Mouse (Mus musculus) Muller cell, postnatal 12 days (primary cell): ENCODE results near the gene Siva1.

Experiments used
- DNase-seq: peaks from one replicate; pipeline ENCODE4 v3.0.0-alpha.2; 2015; ENCODE audit errors: inconsistent ontology term

The Siva1 gene

DNA sequence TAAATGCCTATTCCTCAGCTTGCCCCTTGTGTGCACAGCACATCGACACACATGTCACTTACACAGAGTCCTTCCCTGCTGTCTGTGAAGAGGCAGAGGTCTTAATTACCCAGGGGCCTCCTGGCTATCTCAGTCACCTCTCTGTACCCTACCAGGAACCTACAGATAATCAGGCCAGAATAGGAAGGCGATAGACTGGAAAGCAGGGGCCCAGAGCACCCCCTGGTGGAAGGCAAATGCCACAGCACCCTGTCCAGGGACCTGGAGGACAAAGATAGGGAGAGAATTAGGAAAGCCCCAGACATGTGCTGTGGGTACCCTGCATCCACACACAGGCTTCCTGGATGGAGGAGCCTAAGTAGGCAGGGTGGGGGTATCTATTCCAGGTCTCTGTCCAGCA is 20.7 kb upstream of the Siva1 start:
- DNase-seq: peak; percentile 76

DNA sequence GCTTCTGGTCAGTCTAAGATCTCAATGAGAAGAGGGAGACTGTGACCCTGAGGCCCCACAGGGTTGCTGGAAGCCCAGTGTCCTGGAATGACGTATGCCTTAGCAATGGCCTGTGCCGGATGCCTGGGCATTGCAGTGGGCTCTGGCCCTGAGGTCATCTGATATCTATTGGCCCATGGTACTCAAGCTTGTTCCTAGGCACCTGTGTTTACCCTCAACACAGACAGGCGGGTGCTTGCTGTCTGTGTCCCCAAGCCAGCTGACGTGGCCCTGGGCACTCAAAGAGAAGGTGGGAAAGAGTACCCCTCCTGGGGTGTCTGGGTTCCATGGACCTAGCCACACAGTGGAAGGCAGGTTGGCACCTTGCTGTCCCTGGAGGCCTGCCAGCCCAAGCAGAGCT is 18.8 kb upstream of the Siva1 start:
- DNase-seq: no peak

DNA sequence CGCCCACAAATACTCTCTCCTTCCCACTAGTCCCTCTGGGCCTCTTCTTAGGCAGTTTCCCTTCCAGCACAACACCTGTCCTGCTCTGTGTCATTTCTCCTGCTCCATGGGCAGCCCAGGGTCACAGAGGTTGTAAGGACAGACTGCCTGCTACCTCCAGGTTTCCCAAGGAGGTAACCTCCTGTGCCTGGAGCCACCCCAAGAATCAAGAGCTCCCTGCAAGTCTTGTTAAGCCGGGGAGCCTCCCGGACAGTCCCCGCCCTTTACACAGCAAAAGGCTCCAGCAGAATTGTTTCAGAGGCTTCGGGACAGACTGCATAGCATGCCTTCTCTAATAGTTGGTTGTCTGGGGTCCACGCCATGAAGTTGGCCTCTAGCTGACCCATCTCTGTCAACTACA is 18.0 kb upstream of the Siva1 start:
- DNase-seq: no peak

DNA sequence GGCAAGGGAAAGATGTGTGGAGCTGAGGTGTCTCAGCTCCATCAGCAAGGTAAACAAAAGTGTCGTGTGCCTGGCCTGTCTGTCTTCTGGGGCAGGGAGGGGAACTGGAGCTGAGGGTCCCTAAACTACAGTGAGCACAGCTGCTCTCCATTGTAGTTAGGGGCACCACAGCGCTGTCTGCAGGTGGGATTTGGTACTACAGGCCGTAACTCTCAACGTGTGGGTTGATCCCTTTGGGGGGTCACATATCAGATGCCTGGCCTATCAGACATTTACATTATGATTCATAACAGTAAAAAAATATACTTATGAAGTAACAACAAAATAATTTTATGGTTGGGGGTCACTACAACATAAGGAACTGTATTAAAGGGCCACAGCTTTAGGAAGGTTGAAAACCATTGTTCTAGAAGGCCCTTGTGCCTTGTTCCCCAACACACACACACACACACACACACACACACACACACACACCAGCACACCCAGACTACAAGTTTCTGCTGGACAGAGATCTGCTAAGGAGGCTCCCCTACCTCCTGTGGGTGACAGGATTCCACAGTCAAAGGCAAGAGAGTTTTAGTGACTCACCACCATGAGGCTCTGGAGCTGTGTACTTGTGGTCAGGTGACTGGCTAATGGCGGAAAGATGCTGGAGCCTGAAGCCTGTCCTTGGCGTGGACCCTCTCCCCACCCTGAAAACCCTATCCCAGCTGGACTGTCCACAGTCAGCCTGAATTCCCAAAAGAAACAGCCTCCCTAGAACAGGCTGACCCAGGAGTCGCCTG is 17.2 kb upstream of the Siva1 start:
- peak; percentile 31 for DNase-seq

DNA sequence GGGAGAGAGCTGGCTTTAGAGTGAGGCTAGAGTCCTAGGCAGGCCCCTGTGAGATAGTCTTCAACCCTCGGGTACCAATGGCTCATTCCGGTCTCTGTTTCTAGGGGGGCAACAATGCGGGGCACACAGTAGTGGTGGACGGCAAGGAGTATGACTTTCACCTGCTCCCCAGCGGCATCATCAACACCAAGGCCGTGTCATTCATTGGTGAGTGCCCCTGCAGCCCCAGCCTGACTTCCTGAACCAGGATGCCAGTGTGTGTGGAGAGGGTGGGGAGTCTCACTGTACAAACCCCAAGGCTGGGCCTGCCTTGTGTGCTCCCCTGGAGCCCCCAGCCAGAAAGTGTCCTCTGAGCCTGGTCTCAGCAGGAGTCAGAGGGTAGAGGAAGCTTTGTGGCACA is 16.3 kb upstream of the Siva1 start:
- no peak for DNase-seq

DNA sequence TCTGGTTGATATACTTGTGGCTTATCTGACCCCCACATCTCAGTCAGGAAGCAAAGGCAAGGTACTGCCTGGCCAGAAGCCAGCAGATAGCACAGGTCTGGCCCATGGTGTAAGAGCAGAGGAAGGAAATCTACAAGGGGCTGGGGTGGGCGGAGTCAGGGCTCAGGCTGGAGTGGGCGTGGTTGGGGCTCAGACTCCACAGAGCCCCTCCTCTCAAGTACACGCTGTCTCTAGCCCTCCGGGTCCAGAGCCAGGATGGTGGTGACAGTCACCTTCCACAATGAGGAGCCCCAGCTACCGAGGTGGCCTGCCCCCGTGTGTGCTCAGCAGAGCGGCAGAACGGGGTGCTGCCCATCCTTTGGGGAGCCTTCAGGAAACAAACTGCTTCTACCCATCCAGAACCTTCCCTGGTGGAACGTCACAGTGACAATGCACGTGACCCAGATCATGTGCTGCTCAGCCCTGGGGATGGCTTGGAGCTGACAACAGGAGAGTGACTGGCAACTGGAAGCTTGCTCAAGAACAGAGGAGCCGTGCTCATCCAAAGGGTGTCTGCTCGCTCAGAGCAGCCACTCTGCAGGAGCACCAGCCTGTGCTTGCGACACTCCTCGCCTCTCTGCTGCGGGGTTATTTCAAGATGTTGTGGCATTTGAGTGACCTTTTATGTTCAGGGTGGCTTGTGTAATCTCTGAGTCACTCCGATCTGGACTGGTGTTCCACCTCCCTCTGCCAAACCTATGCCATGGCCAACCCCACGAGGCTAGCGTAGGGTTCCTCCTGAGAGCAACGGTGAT is 15.4 kb upstream of the Siva1 start:
- peak; percentile 72 for DNase-seq

DNA sequence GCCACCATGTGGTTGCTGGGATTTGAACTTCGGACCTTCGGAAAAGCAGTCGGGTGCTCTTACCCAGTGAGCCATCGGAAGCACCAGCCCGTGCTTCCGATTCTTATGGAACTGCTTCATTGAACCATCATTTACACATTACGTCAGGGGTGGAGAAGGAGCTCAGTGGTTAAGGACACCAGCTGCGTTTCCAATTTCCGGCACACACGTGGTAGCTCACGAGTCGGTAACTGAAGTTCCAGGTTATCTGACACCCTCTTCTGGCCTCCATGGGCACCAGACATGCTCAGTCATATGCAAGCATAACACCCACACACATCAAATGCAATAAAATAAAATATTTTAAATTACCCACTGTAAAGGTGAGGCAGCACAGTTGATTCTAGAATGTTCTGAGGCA is 14.4 kb upstream of the Siva1 start:
- no peak for DNase-seq

DNA sequence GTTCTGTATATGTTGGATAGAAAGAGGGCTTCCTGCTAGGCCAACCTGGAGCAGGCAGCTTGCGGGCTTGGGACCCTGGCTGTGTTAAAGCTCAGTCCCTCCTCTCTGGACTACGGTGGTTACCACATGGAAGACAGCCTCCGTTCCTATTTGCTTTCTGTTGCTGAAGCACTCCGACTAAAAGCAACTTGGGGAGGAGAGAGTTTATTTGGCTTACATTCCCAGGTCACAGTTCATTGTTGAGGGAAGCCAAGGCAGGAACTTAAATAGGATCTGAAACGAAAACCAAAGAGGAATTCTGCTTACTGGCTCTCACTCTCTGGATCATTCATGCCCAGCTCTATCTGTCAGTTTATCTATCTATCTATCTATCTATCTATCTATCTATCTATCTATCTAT is 13.7 kb upstream of the Siva1 start:
- DNase-seq: no peak

DNA sequence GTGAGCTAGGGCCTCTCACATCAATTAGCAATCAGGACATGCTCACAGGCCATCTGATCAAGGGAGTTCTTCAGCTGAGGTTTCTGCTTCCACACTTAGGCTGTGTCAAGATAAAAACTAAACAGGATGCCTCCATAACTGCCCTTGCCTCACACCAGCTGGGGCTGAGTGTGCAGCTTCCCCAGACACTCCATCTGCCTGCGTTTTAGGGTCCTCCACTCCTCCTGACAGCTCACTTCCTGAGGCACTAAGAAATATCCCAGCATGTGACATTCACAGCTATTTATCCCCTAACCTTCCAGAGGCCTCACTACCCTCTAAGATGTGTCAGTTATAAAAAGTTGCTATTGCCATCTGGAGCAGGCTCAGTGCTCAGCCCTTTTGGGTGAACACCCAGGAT is 13.0 kb upstream of the Siva1 start:
- DNase-seq: no peak

DNA sequence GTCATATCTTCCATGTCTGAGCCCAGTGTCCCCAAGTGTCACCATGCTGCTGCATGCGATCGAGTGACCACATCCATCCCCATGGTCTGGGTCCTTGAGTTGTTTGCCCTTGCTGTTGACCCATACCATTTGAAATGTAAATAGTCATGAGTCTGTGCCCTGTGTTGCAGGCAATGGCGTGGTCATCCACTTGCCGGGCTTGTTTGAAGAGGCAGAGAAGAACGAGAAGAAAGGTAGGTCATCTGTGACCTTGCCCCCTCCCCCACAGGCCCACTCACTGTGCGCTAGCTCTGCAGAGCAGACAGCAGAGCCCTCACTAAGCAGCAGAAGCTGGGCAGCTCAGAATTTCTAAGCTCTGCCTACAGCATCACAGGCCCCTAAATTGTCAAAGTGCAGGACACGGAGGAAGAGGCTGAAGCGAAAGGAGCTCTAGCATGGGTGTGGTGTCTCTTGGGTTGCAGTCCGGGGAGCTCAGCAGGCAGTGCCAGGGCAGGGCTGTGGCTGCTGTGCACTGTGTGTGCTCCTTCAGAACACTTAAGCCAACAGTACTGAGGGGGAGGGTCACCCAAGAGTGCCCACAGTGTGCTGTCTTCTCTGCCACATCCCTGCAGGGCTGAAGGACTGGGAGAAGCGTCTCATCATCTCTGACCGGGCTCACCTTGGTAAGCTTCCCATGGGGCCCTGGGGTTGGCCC is 12.2 kb upstream of the Siva1 start:
- no peak for DNase-seq

DNA sequence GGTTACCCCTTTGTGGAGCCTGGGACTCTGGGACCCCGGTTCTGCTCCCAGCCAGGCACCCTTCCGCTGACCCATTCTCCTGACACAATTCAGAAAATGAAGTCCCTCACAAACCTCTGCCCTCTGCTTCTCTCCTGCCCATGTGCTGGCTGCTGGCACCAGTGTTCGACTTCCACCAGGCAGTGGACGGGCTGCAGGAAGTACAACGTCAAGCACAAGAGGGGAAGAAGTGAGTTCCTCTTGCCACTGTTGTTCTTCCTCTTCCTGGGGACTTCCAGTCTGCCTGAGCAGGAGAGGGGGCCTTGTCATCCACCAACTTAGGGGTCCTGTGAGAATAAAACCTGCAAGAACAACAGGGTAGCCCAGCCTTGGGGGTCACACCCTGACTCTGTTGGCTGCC is 11.6 kb upstream of the Siva1 start:
- no peak for DNase-seq

DNA sequence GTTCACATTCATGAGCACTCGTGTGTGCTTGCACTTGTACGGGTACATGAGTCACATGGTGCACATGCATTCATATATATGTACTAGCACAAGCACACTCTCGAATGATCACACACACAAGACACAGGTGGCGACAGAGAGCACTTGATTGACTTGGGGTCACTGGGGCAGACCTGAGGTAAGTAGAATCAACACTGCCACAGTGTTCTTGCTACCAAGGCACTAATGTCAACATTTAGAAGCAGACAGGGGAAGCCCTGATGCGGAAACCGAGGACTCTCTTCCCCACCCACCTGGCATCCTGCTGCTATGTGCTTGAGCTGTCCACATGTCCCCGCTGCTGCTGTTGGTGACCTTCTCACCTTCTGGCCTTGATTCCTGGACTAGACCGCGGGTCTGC is 10.8 kb upstream of the Siva1 start:
- no peak for DNase-seq

DNA sequence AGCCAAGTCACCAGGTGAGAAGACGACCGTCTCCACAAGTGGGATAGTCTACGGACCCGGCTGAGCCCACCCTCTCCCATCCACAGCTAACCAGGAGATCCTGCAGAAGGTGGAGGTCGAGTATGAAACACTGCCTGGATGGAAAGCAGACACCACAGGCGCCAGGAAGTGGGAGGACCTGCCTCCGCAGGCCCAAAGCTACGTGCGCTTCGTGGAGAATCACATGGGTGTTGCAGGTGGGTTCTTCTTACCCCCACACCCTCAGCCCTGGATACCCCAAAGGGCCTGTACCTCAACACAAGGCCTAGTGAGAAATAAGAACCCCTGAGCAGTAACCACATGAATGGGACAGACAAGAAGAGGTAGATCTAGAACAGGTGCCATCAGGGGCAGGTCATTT is 5.0 kb upstream of the Siva1 start:
- DNase-seq: no peak

DNA sequence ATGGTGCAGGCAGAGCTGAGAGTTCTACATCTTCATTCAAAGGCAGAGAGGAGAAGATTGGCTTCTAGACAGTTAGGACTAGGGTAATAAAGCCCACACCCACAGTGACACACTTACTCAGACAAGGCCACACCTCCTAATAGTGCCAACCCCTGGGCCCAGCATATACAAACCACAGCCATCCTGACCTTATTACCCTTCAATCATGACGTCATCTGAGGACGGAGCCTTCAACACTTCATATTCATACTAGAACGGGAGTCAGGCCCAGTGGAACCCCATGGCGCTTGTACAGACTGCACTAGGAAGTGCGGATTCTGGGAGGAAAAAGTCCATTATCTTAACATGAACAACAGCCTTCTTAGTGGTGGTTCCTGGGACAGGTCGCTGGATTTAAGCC is 1.4 kb upstream of the Siva1 start:
- DNase-seq: no peak

DNA sequence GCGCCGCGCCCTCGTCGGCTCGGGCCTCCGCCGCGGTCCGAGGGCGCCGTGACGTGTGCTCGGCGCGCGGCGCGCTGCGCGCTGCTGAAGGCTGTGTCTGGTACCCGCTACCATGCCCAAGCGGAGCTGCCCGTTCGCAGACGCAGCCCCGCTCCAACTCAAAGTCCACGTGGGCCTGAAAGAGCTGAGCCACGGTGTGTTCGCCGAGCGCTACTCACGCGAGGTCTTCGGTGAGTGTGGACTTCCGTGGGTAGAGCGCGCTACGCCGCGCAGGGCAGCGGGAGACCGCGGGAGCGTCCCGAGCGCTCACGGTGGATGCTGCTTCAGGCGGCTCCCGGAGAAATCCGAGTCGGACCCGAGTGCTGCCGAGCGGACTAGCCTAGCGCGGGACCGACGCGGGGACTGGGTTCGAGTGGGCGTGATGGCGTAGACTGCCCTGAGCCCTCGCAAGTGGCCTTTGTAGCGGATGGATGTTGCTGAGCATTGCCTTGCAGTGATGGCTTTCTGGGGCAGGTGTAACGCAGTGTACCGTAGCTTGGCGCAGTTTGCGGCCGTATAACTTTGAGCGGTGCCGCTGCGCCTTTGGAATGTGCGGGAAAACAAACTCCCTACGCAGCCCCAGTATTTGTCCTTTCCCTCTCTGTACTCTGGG is 502 bp downstream of the Siva1 start:
- DNase-seq: no peak

DNA sequence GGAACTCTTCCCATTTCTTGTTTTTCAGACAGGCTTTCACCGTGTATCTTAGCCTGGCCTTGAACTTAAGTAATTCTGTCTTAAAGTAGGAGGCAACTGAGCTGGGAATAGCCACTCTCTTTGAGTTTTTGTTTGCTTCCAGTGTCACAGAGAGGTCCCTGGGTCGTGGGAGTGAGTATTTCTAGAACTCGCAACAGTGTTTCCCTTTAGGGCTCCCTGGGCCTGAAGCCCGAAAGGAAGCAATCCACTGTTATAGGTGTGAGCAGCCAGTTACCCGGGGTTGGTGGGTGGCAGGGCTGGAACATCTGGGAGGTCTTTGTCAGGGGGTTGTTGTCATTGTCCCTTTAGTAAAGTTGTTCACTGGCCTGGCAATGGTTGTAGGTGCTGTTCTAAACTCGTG is 1.7 kb downstream of the Siva1 start:
- no peak for DNase-seq

DNA sequence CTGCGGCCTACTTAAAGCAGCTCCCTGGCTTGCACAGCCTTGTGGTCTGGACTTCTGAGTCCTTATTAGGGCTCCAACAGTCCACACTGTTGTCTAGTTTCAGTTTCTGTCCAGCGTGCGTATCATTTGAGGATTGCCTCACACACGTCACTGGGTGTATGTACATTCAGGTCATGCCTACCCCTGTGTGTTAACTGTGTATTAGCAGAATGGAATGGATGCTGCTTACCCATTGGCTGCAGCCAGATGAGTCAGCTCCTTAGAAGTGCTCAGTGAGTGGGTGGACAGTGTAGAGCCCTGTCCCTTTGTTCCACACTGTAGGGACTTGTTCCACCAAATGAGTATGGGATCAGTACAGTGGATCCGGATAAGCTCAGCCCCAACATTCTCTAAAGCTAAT is 3.6 kb downstream of the Siva1 start:
- peak; percentile 63 for DNase-seq

DNA sequence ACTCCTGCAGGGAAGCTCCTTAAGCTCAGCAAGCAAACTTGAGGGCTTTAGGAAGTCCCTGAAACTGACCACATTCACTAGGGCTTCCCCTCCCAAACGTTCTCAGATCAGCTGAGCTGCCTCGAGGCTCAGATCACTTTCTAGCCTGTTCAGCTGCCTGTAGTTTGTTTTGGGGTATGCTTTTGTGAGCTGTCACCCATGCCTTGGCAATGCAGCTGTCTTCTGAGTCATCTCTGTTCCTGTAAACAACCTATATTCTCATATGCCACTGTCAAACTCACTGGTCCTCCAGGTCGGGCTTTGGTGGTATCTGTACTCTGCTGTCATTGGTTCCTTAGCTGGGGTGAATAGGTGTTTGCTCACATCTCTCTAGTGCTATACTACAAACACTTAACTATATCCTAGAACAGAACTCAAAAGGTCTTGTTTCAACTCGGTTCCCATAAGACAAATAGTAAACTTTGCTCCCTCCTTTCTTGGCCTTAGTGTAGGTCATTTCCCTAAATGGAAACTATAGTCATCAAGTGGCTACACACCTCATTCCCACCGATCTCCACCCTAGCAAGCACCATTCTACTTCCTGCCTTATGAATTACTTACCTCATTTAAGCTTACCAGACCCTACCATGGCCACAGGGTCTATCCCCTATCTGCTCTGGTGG is 7.4 kb downstream of the Siva1 start:
- DNase-seq: no peak

DNA sequence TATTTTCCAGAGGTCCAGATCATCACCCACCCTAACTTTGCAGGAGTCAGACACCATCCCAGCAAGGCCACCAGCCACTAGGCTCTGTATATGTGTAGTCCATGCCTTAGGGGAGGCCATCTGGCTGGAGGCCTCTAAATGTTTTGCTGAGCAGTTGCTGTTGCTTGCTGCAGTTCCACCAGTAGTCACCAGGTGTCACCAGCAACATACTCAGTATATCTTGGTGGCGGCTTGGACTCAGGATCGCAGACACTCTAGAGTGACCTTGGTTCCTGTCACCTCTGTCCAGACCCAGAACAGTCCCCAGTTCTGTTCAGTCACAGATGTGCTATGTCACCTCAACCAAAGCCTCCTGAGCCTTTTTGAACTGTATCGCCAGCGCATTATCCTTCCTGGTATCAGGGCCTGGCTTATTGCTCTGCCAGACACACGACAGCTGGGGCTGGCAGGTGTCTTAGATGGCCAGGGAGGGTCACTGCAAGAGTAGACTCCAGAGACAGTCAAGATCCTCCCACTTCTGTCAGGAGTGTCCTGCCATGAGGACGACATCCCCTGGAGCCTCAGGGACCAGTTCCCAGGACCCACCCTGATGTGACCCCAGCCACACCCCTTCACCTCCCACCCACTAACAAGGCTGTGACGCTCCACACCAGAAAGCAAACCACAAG is 8.8 kb downstream of the Siva1 start:
- DNase-seq: peak; percentile 80

DNA sequence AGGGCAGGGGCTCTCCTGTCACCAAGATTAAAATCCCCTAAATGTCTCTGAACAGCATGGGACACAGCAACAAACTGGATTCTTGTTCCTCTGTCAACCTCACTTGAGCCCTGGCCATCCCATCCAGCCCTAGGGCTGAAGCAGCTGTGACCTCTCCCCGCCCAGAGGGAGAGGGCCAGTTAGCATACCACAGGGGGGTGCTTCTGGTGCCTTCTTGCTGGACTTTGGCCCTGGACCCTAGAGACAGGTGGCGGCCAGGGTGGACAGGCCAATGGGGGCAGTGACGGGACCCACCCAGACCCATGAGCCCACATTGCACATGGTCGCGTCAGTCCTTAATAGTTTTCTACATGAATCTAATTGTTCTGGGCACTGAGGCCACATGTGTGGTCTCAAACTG is 9.6 kb downstream of the Siva1 start:
- DNase-seq: no peak

DNA sequence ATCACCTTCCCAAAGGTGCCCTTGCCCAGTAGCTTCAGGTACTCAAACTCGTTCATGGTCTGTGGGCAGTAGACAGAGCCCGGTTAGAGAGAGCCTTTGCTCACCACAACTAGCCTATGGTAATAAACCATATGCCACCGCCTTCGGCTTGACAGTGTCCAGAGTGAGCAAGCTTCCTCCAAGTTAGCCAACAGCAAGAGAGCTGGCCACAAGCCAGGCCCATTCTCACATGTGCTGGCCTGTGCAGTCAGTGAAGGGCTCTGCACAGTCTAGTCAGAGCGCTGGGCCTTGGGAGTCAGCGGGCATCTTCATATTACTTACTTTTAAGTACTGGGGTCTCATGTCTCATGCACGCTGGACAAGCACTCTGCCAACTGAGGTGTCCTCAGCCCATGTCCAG is 14.1 kb downstream of the Siva1 start:
- DNase-seq: no peak
